Mouse (Mus musculus) macrophage (primary cell): ENCODE results near the gene Spin2-ps6. TPM values are rescaled to one million over a fixed set of nuclear protein-coding genes. Genes with fewer than 3 reads are reported as not detected.
"Not testable (repeated sequence)": the region's sequence is repeated elsewhere in the genome, so short reads cannot be mapped to it uniquely, and the experiment has no call there.

Experiments
- H3K27ac ChIP-seq: fragments of 350-480 bp; formaldehyde crosslinking; 2 replicates; pipeline ENCODE4 v1.9.0; 2021
- H3K36me3 ChIP-seq: fragments of 350-480 bp; formaldehyde crosslinking; 2 replicates; pipeline ENCODE4 v1.9.0; 2021; ENCODE audit errors: inconsistent target
- H3K4me3 ChIP-seq: fragments of 350-480 bp; formaldehyde crosslinking; 2 replicates; pipeline ENCODE4 v1.9.0; 2021; ENCODE audit errors: inconsistent target
- H3K79me2 ChIP-seq: fragments of 350-480 bp; formaldehyde crosslinking; 2 replicates; pipeline ENCODE4 v1.9.0; 2021; ENCODE audit errors: inconsistent target
- WGBS: methylation state at CpG from one replicate; pipeline ENCODE4 v1.1.7; 2026; ENCODE audit warnings: inconsistent platforms; ENCODE audit not compliant: missing documents; 5-methylcytosine and 5-hydroxymethylcytosine counted together
- polyA plus RNA-seq: library from polyadenylated mRNA; stranded (reverse); fragments of 250-400 nt; gene quantifications from 3 replicates; pipeline ENCODE4 v1.2.4, GENCODE M21; 2018; ENCODE audit warnings: inconsistent platforms
- total RNA-seq, 78 experiments: library from RNA; depleted of rRNA; stranded (reverse); fragments of 250-400 nt; gene quantifications; 1 replicate in 9 of 78; 2 replicates in 24 of 78; 3 replicates in 43 of 78; 4 replicates in 2 of 78; pipeline ENCODE4 v1.2.4; 2018; ENCODE audit warnings: inconsistent platforms in 56 of 78

Spin2-ps6 gene
- not detected for total RNA-seq (2018; cell fraction: chromatin; rRNA removed)
- not detected for total RNA-seq (2018; cell fraction: cytosol; rRNA removed)
- total RNA-seq (2018; cell fraction: nucleus; rRNA removed) = not detected
- not detected in 3 replicates for polyA plus RNA-seq

GRCm38 (mm10) chrX:33234569-33234968 lies at the start of gene Spin2-ps6:
Gene Spin2-ps6 (plus strand): TSS chrX:33234869.
- no CpG with 5 or more reads among the region's 3 CpGs for WGBS
- H3K36me3 ChIP-seq, H3K27ac ChIP-seq, H3K4me3 ChIP-seq, H3K79me2 ChIP-seq: not testable (repeated sequence)

Other genes starting within 250 kb of the Spin2-ps6 start
- not detected in 3 replicates for gene Btbd35f12, start 78.5 kb downstream of the Spin2-ps6 start, polyA plus RNA-seq